Mouse (Mus musculus): ENCODE results near the gene Rgs9bp. TPM values are rescaled to one million over a fixed set of nuclear protein-coding genes. Genes with fewer than 3 reads are reported as not detected.

Rgs9bp gene
- total and polyA plus RNA-seq, 2 experiments from 2014 or later: 0.11 TPM; not detected in 1

GRCm38 (mm10) chr7:35609245-35609644, 23.9 kb upstream of the Rgs9bp start:
- WGBS: 93% methylated on average over 10 of the region's 10 CpGs
- no peak for DNase-seq (ENCODE audit: low spot score)
- Histone ChIP-seq H3K4me3 (ENCODE audit: low read depth, low read length) (no peak overlapping the region), H3K4me1 (ENCODE audit: insufficient read depth, low read length) (no peaks in the 10 kb centered on the region), H3K27ac (ENCODE audit: low read depth, low read length) (no peak overlapping the region), H3K9ac (replicated peaks; ENCODE audit: low read length, poor library complexity, severe bottlenecking) (no peak overlapping the region), H3K9me3 (ENCODE audit: low read length) (no peaks in the 10 kb centered on the region), H3K36me3 (ENCODE audit: insufficient read depth, low read length) (peaks cover 23% of the 10 kb centered on the region), H3K27me3 (ENCODE audit: insufficient read depth, low read length) (no peaks in the 10 kb centered on the region), H3K4me2 (ENCODE audit: low read depth, low read length, poor library complexity, severe bottlenecking) (no peak overlapping the region)
- no peak for ATAC-seq (ENCODE audit: low FRiP score)
- TF ChIP-seq CTCF (IDR thresholded peaks at IDR 0.05): no peak

- no peak for TF ChIP-seq CTCF (IDR thresholded peaks at IDR 0.05)
- Histone ChIP-seq H3K9ac (replicated peaks; ENCODE audit: low read length, poor library complexity, severe bottlenecking) (no peak overlapping the region), H3K4me1 (ENCODE audit: insufficient read depth, low read length) (no peaks in the 10 kb centered on the region), H3K36me3 (ENCODE audit: insufficient read depth, low read length) (peaks cover 38% of the 10 kb centered on the region), H3K27ac (ENCODE audit: low read depth, low read length) (no peak overlapping the region), H3K4me2 (ENCODE audit: low read depth, low read length, poor library complexity, severe bottlenecking) (no peak overlapping the region), H3K9me3 (ENCODE audit: low read length) (no peaks in the 10 kb centered on the region), H3K4me3 (ENCODE audit: low read depth, low read length) (no peak overlapping the region), H3K27me3 (ENCODE audit: insufficient read depth, low read length) (no peaks in the 10 kb centered on the region)
- DNase-seq (ENCODE audit: low spot score) (no peak), ATAC-seq (ENCODE audit: low FRiP score) (no peak)
- 92% methylated on average over 10 of the region's 10 CpGs for WGBS
Measured at GRCm38 (mm10) chr7:35606816-35607215, 21.4 kb upstream of the Rgs9bp start.

- no peaks in the 10 kb centered on the region for H3K27me3 ChIP-seq (ENCODE audit: insufficient read depth, low read length)
- H3K36me3 ChIP-seq (ENCODE audit: insufficient read depth, low read length): peaks cover 25% of the 10 kb centered on the region
- H3K4me3 ChIP-seq (ENCODE audit: low read depth, low read length): no peak overlapping the region
- no peak overlapping the region for H3K27ac ChIP-seq (ENCODE audit: low read depth, low read length)
- no peaks in the 10 kb centered on the region for H3K9me3 ChIP-seq (ENCODE audit: low read length)
- H3K4me2 ChIP-seq (ENCODE audit: low read depth, low read length, poor library complexity, severe bottlenecking): no peak overlapping the region
- no peak for DNase-seq (ENCODE audit: low spot score)
- no peak for TF ChIP-seq CTCF (IDR thresholded peaks at IDR 0.05)
- WGBS: 97% methylated on average over 5 of the region's 5 CpGs
- no peaks in the 10 kb centered on the region for H3K4me1 ChIP-seq (ENCODE audit: insufficient read depth, low read length)
- ATAC-seq (ENCODE audit: low FRiP score): no peak
- H3K9ac ChIP-seq (replicated peaks; ENCODE audit: low read length, poor library complexity, severe bottlenecking): no peak overlapping the region
Measured at GRCm38 (mm10) chr7:35602766-35603165, 17.4 kb upstream of the Rgs9bp start.

GRCm38 (mm10) chr7:35601106-35601505, 15.7 kb upstream of the Rgs9bp start:
- no peak overlapping the region for H3K9ac ChIP-seq (replicated peaks; ENCODE audit: low read length, poor library complexity, severe bottlenecking)
- H3K27me3 ChIP-seq (ENCODE audit: insufficient read depth, low read length): no peaks in the 10 kb centered on the region
- H3K4me1 ChIP-seq (ENCODE audit: insufficient read depth, low read length): no peaks in the 10 kb centered on the region
- no peak for ATAC-seq (ENCODE audit: low FRiP score)
- TF ChIP-seq CTCF (IDR thresholded peaks at IDR 0.05): no peak
- H3K27ac ChIP-seq (ENCODE audit: low read depth, low read length): no peak overlapping the region
- peaks cover 27% of the 10 kb centered on the region for H3K36me3 ChIP-seq (ENCODE audit: insufficient read depth, low read length)
- H3K4me2 ChIP-seq (ENCODE audit: low read depth, low read length, poor library complexity, severe bottlenecking): no peak overlapping the region
- DNase-seq (ENCODE audit: low spot score): no peak
- WGBS: 94% methylated on average over 6 of the region's 6 CpGs
- H3K9me3 ChIP-seq (ENCODE audit: low read length): no peaks in the 10 kb centered on the region
- H3K4me3 ChIP-seq (ENCODE audit: low read depth, low read length): no peak overlapping the region

GRCm38 (mm10) chr7:35600031-35600430, 14.6 kb upstream of the Rgs9bp start:
- WGBS: 89% methylated on average over 10 of the region's 10 CpGs
- DNase-seq (ENCODE audit: low spot score): no peak
- Histone ChIP-seq H3K4me1 (ENCODE audit: insufficient read depth, low read length) (no peaks in the 10 kb centered on the region), H3K9ac (replicated peaks; ENCODE audit: low read length, poor library complexity, severe bottlenecking) (no peak overlapping the region), H3K4me3 (ENCODE audit: low read depth, low read length) (no peak overlapping the region), H3K9me3 (ENCODE audit: low read length) (no peaks in the 10 kb centered on the region), H3K27ac (ENCODE audit: low read depth, low read length) (no peak overlapping the region), H3K27me3 (ENCODE audit: insufficient read depth, low read length) (no peaks in the 10 kb centered on the region), H3K4me2 (ENCODE audit: low read depth, low read length, poor library complexity, severe bottlenecking) (no peak overlapping the region), H3K36me3 (ENCODE audit: insufficient read depth, low read length) (peaks cover 32% of the 10 kb centered on the region)
- ATAC-seq (ENCODE audit: low FRiP score): no peak
- TF ChIP-seq CTCF (IDR thresholded peaks at IDR 0.05): no peak

- Histone ChIP-seq H3K9ac (replicated peaks; ENCODE audit: low read length, poor library complexity, severe bottlenecking) (no peak overlapping the region), H3K4me3 (ENCODE audit: low read depth, low read length) (no peak overlapping the region), H3K27me3 (ENCODE audit: insufficient read depth, low read length) (no peaks in the 10 kb centered on the region), H3K27ac (ENCODE audit: low read depth, low read length) (no peak overlapping the region), H3K4me1 (ENCODE audit: insufficient read depth, low read length) (no peaks in the 10 kb centered on the region), H3K4me2 (ENCODE audit: low read depth, low read length, poor library complexity, severe bottlenecking) (no peak overlapping the region), H3K9me3 (ENCODE audit: low read length) (no peaks in the 10 kb centered on the region), H3K36me3 (ENCODE audit: insufficient read depth, low read length) (peaks cover 34% of the 10 kb centered on the region)
- no peak for DNase-seq (ENCODE audit: low spot score)
- no peak for ATAC-seq (ENCODE audit: low FRiP score)
- 0 out of 2 replicates have a peak, but pooled peaks have one; percentile 3 for TF ChIP-seq CTCF (IDR thresholded peaks at IDR 0.05)
- WGBS: 94% methylated on average over 9 of the region's 9 CpGs
Measured at GRCm38 (mm10) chr7:35599492-35599891, 14.1 kb upstream of the Rgs9bp start.
